Mouse (Mus musculus): ENCODE measurements around the gene Hba-x. TPM values are rescaled to one million over a fixed set of nuclear protein-coding genes. Genes with fewer than 3 reads are reported as not detected.

Gene Hba-x
- polyA plus RNA-seq (2014; fragmentation: Nextera tagmentation; extraction: Ambion mirVana): 87.6 and 90.7 TPM in 2 replicates

- H3K9ac ChIP-seq (ENCODE audit: low read depth, low read length): no peak within 1 kb of the TSS
- WGBS: 70% methylated on average over 3 of the region's 3 CpGs
- no peak for ATAC-seq (ENCODE audit: low FRiP score, low TSS enrichment)
- no peak within 1 kb of the TSS for H3K4me3 ChIP-seq (ENCODE audit: low read length)
- H3K36me3 ChIP-seq (ENCODE audit: control insufficient read depth, insufficient read depth, low read length): no peaks in the 10 kb centered on the region
- no peak within 1 kb of the TSS for H3K27ac ChIP-seq (ENCODE audit: low read depth, low read length)
- H3K9me3 ChIP-seq (ENCODE audit: control insufficient read depth, low read length): no peaks in the 10 kb centered on the region
- H3K4me1 ChIP-seq (ENCODE audit: control insufficient read depth, insufficient read depth, low read length): no peaks in the 10 kb centered on the region
- H3K27me3 ChIP-seq (ENCODE audit: control insufficient read depth, insufficient read depth, low read length): peaks cover 4% of the 10 kb centered on the region; the same call in 1 of the 2 replicates
- no peak within 1 kb of the TSS for H3K4me2 ChIP-seq (replicated peaks; ENCODE audit: low read depth, low read length)
Measured at GRCm38 (mm10) chr11:32276347-32276746, at the start of gene Hba-x. Hba-x (plus strand) TSS chr11:32276400.

GRCm38 (mm10) chr11:32227041-32227440 is 49.2 kb upstream of the Hba-x start:
- H3K27ac ChIP-seq (ENCODE audit: low read depth, low read length): peak overlapping the region; percentile 85; the same call in 1 of the 2 replicates
- H3K9me3 ChIP-seq (ENCODE audit: control insufficient read depth, low read length): no peaks in the 10 kb centered on the region
- ATAC-seq (ENCODE audit: low FRiP score, low TSS enrichment): no peak
- H3K4me2 ChIP-seq (replicated peaks; ENCODE audit: low read depth, low read length): peak overlapping the region; percentile 74
- H3K36me3 ChIP-seq (ENCODE audit: control insufficient read depth, insufficient read depth, low read length): peaks cover 28% of the 10 kb centered on the region
- H3K27me3 ChIP-seq (ENCODE audit: control insufficient read depth, insufficient read depth, low read length): no peaks in the 10 kb centered on the region
- H3K4me3 ChIP-seq (ENCODE audit: low read length): peak overlapping the region; percentile 67
- peak overlapping the region; percentile 79 for H3K9ac ChIP-seq (ENCODE audit: low read depth, low read length)
- whole genome bisulfite sequencing: 60% methylated on average over 1 of the region's 1 CpGs
- H3K4me1 ChIP-seq (ENCODE audit: control insufficient read depth, insufficient read depth, low read length): peaks cover 39% of the 10 kb centered on the region

- Histone ChIP-seq H3K4me3 (ENCODE audit: low read length) (no peak overlapping the region; the same call in 1 of the 2 replicates), H3K9ac (ENCODE audit: low read depth, low read length) (peak overlapping the region; percentile 38), H3K4me2 (replicated peaks; ENCODE audit: low read depth, low read length) (peak overlapping the region; percentile 74; the same call in 1 of the 2 replicates), H3K27ac (ENCODE audit: low read depth, low read length) (no peak overlapping the region), H3K9me3 (ENCODE audit: control insufficient read depth, low read length) (no peaks in the 10 kb centered on the region), H3K27me3 (ENCODE audit: control insufficient read depth, insufficient read depth, low read length) (no peaks in the 10 kb centered on the region), H3K4me1 (ENCODE audit: control insufficient read depth, insufficient read depth, low read length) (peaks cover 34% of the 10 kb centered on the region), H3K36me3 (ENCODE audit: control insufficient read depth, insufficient read depth, low read length) (peaks cover 33% of the 10 kb centered on the region)
- ATAC-seq (ENCODE audit: low FRiP score, low TSS enrichment): no peak
- 86% methylated on average over 9 of the region's 9 CpGs for WGBS
Measured at GRCm38 (mm10) chr11:32227555-32227954, 48.6 kb upstream of the Hba-x start.

GRCm38 (mm10) chr11:32228292-32228845 is 47.8 kb upstream of the Hba-x start:
- H3K36me3 ChIP-seq (ENCODE audit: control insufficient read depth, insufficient read depth, low read length): peaks cover 41% of the 10 kb centered on the region
- no peak overlapping the region for H3K4me2 ChIP-seq (replicated peaks; ENCODE audit: low read depth, low read length)
- no peak overlapping the region for H3K9ac ChIP-seq (ENCODE audit: low read depth, low read length)
- no peak overlapping the region for H3K27ac ChIP-seq (ENCODE audit: low read depth, low read length)
- H3K4me3 ChIP-seq (ENCODE audit: low read length): no peak overlapping the region
- no peaks in the 10 kb centered on the region for H3K27me3 ChIP-seq (ENCODE audit: control insufficient read depth, insufficient read depth, low read length)
- H3K4me1 ChIP-seq (ENCODE audit: control insufficient read depth, insufficient read depth, low read length): peaks cover 27% of the 10 kb centered on the region
- no peaks in the 10 kb centered on the region for H3K9me3 ChIP-seq (ENCODE audit: control insufficient read depth, low read length)
- 89% methylated on average over 3 of the region's 3 CpGs for WGBS
- ATAC-seq (ENCODE audit: low FRiP score, low TSS enrichment): no peak

GRCm38 (mm10) chr11:32230220-32230619 is 46.0 kb upstream of the Hba-x start:
- no peak overlapping the region for H3K4me2 ChIP-seq (replicated peaks; ENCODE audit: low read depth, low read length)
- no peaks in the 10 kb centered on the region for H3K27me3 ChIP-seq (ENCODE audit: control insufficient read depth, insufficient read depth, low read length)
- H3K4me1 ChIP-seq (ENCODE audit: control insufficient read depth, insufficient read depth, low read length): peaks cover 16% of the 10 kb centered on the region
- H3K9me3 ChIP-seq (ENCODE audit: control insufficient read depth, low read length): no peaks in the 10 kb centered on the region
- H3K9ac ChIP-seq (ENCODE audit: low read depth, low read length): no peak overlapping the region
- no peak for ATAC-seq (ENCODE audit: low FRiP score, low TSS enrichment)
- 75% methylated on average over 4 of the region's 4 CpGs for WGBS
- peaks cover 57% of the 10 kb centered on the region for H3K36me3 ChIP-seq (ENCODE audit: control insufficient read depth, insufficient read depth, low read length)
- H3K4me3 ChIP-seq (ENCODE audit: low read length): no peak overlapping the region
- no peak overlapping the region for H3K27ac ChIP-seq (ENCODE audit: low read depth, low read length)

- WGBS: 94% methylated on average over 2 of the region's 2 CpGs
Measured at GRCm38 (mm10) chr11:32231125-32231524, 45.1 kb upstream of the Hba-x start.

GRCm38 (mm10) chr11:32232848-32233247 is 43.4 kb upstream of the Hba-x start:
- no peaks in the 10 kb centered on the region for H3K4me1 ChIP-seq (ENCODE audit: control insufficient read depth, insufficient read depth, low read length)
- 87% methylated on average over 10 of the region's 10 CpGs for WGBS
- no peak overlapping the region for H3K9ac ChIP-seq (ENCODE audit: low read depth, low read length)
- H3K4me2 ChIP-seq (replicated peaks; ENCODE audit: low read depth, low read length): no peak overlapping the region
- H3K27ac ChIP-seq (ENCODE audit: low read depth, low read length): no peak overlapping the region
- H3K9me3 ChIP-seq (ENCODE audit: control insufficient read depth, low read length): no peaks in the 10 kb centered on the region
- ATAC-seq (ENCODE audit: low FRiP score, low TSS enrichment): 0 out of 2 replicates have a peak, but pooled peaks have one; percentile 28
- H3K36me3 ChIP-seq (ENCODE audit: control insufficient read depth, insufficient read depth, low read length): peaks cover 57% of the 10 kb centered on the region
- H3K4me3 ChIP-seq (ENCODE audit: low read length): no peak overlapping the region
- H3K27me3 ChIP-seq (ENCODE audit: control insufficient read depth, insufficient read depth, low read length): no peaks in the 10 kb centered on the region

More at GRCm38 (mm10) chr11:32231125-32231524, 45.1 kb upstream of the Hba-x start:
- H3K4me3 ChIP-seq (ENCODE audit: low read length): no peak overlapping the region
- no peaks in the 10 kb centered on the region for H3K9me3 ChIP-seq (ENCODE audit: control insufficient read depth, low read length)
- ATAC-seq (ENCODE audit: low FRiP score, low TSS enrichment): no peak
- H3K27ac ChIP-seq (ENCODE audit: low read depth, low read length): no peak overlapping the region
- H3K4me1 ChIP-seq (ENCODE audit: control insufficient read depth, insufficient read depth, low read length): peaks cover 7% of the 10 kb centered on the region; the same call in 1 of the 2 replicates
- H3K27me3 ChIP-seq (ENCODE audit: control insufficient read depth, insufficient read depth, low read length): no peaks in the 10 kb centered on the region
- H3K4me2 ChIP-seq (replicated peaks; ENCODE audit: low read depth, low read length): no peak overlapping the region
- H3K9ac ChIP-seq (ENCODE audit: low read depth, low read length): no peak overlapping the region
- peaks cover 57% of the 10 kb centered on the region for H3K36me3 ChIP-seq (ENCODE audit: control insufficient read depth, insufficient read depth, low read length)

GRCm38 (mm10) chr11:32233895-32234294 is 42.3 kb upstream of the Hba-x start:
- no peak for ATAC-seq (ENCODE audit: low FRiP score, low TSS enrichment)
- Histone ChIP-seq H3K9me3 (ENCODE audit: control insufficient read depth, low read length) (no peaks in the 10 kb centered on the region), H3K9ac (ENCODE audit: low read depth, low read length) (no peak overlapping the region), H3K4me2 (replicated peaks; ENCODE audit: low read depth, low read length) (no peak overlapping the region), H3K36me3 (ENCODE audit: control insufficient read depth, insufficient read depth, low read length) (peaks cover 57% of the 10 kb centered on the region), H3K27ac (ENCODE audit: low read depth, low read length) (no peak overlapping the region), H3K4me3 (ENCODE audit: low read length) (no peak overlapping the region), H3K4me1 (ENCODE audit: control insufficient read depth, insufficient read depth, low read length) (no peaks in the 10 kb centered on the region), H3K27me3 (ENCODE audit: control insufficient read depth, insufficient read depth, low read length) (no peaks in the 10 kb centered on the region)
- 89% methylated on average over 3 of the region's 3 CpGs for WGBS

GRCm38 (mm10) chr11:32234816-32235485 is 41.2 kb upstream of the Hba-x start:
- no peak for ATAC-seq (ENCODE audit: low FRiP score, low TSS enrichment)

More at GRCm38 (mm10) chr11:32234816-32235485, 41.2 kb upstream of the Hba-x start:
- Histone ChIP-seq H3K9me3 (ENCODE audit: control insufficient read depth, low read length) (no peaks in the 10 kb centered on the region), H3K36me3 (ENCODE audit: control insufficient read depth, insufficient read depth, low read length) (peaks cover 62% of the 10 kb centered on the region), H3K4me2 (replicated peaks; ENCODE audit: low read depth, low read length) (no peak overlapping the region), H3K9ac (ENCODE audit: low read depth, low read length) (no peak overlapping the region), H3K27me3 (ENCODE audit: control insufficient read depth, insufficient read depth, low read length) (no peaks in the 10 kb centered on the region), H3K4me3 (ENCODE audit: low read length) (no peak overlapping the region), H3K27ac (ENCODE audit: low read depth, low read length) (no peak overlapping the region), H3K4me1 (ENCODE audit: control insufficient read depth, insufficient read depth, low read length) (no peaks in the 10 kb centered on the region)
- 96% methylated on average over 6 of the region's 6 CpGs for WGBS
